Mouse (Mus musculus) spleen, adult 10 weeks (tissue): ENCODE results near the gene Tyrobp. TPM values are rescaled to one million over a fixed set of nuclear protein-coding genes. Genes with fewer than 3 reads are reported as not detected.

Experiments
- polyA plus RNA-seq: library from polyadenylated mRNA; stranded (reverse); fragments of 350-450 nt; fragmentation: Illumina TruSeq; extraction: RNeasy Lipid Tissue Mini Kit (QIAGEN cat#74804); gene quantifications from one replicate; pipeline ENCODE4 v1.2.3, GENCODE M21; 2015; ENCODE audit warnings: low replicate concordance; ENCODE audit not compliant: insufficient read depth

Gene Tyrobp
- 399 TPM for polyA plus RNA-seq

GRCm38 (mm10) chr7:30413596-30413995 is at the start of gene Tyrobp:
TSS of gene Tyrobp (plus strand) at chr7:30413760.

GRCm38 (mm10) chr7:30419561-30420499 is 6.3 kb downstream of the Tyrobp start, which contains the start of gene Hcst:
TSS of gene Hcst (minus strand) at chr7:30419854.

GRCm38 (mm10) chr7:30421175-30421889 is 7.8 kb downstream of the Tyrobp start, which contains the start of gene Nfkbid:
TSS of gene Nfkbid (plus strand) at chr7:30421732.

GRCm38 (mm10) chr7:30444971-30445751 is 31.6 kb downstream of the Tyrobp start, which contains the start of gene Aplp1:
TSS of gene Aplp1 (minus strand) at chr7:30445535.

GRCm38 (mm10) chr7:30457629-30458330 is 44.2 kb downstream of the Tyrobp start, which contains the start of the genes Kirrel2 and Nphs1:
TSS of gene Kirrel2 (minus strand) at chr7:30457690.
TSS of gene Nphs1 (plus strand) at chr7:30458315.

Other genes starting within 250 kb of the Tyrobp start
- gene Zfp146, start 244.0 kb upstream of the Tyrobp start, polyA plus RNA-seq = 56.8 TPM
- not detected for gene Cox7a1, start 229.6 kb upstream of the Tyrobp start, polyA plus RNA-seq
- 236 TPM for gene Capns1, start 214.9 kb upstream of the Tyrobp start, polyA plus RNA-seq
- 7.5 TPM for gene Polr2i, start 181.8 kb upstream of the Tyrobp start, polyA plus RNA-seq
- 39.6 TPM for gene Tbcb, start 181.5 kb upstream of the Tyrobp start, polyA plus RNA-seq
- gene Ovol3, start 178.0 kb upstream of the Tyrobp start, polyA plus RNA-seq = not detected
- gene Thap8, start 133.7 kb upstream of the Tyrobp start, polyA plus RNA-seq = 0.23 TPM
- 3.9 TPM for gene Wdr62, start 133.3 kb upstream of the Tyrobp start, polyA plus RNA-seq
- gene Clip3, start 122.0 kb upstream of the Tyrobp start, polyA plus RNA-seq = 15.0 TPM
- 25.9 TPM for gene Alkbh6, start 105.0 kb upstream of the Tyrobp start, polyA plus RNA-seq
- 3.6 TPM for gene Syne4, start 99.0 kb upstream of the Tyrobp start, polyA plus RNA-seq
- gene E130208F15Rik, start 92.0 kb upstream of the Tyrobp start, polyA plus RNA-seq = 1.0 TPM
- gene Sdhaf1, start 89.9 kb upstream of the Tyrobp start, polyA plus RNA-seq = 12.5 TPM
- gene Lrfn3, start 51.0 kb upstream of the Tyrobp start, polyA plus RNA-seq = 0.40 TPM
- 34.7 TPM for gene Hcst, start 6.1 kb downstream of the Tyrobp start, polyA plus RNA-seq
- 36.4 TPM for gene Nfkbid, start 8.0 kb downstream of the Tyrobp start, polyA plus RNA-seq
- gene Aplp1, start 31.8 kb downstream of the Tyrobp start, polyA plus RNA-seq = 0.81 TPM
- gene Kirrel2, start 43.9 kb downstream of the Tyrobp start, polyA plus RNA-seq = not detected
- gene Nphs1, start 44.6 kb downstream of the Tyrobp start, polyA plus RNA-seq = 0.26 TPM
- gene Prodh2, start 79.9 kb downstream of the Tyrobp start, polyA plus RNA-seq = not detected
- 2.3 TPM for gene Arhgap33, start 121.3 kb downstream of the Tyrobp start, polyA plus RNA-seq
- 6.5 TPM for gene Hspb6, start 138.4 kb downstream of the Tyrobp start, polyA plus RNA-seq
- gene Proser3, start 138.5 kb downstream of the Tyrobp start, polyA plus RNA-seq = 6.0 TPM
- 50.0 TPM for gene Lin37, start 146.1 kb downstream of the Tyrobp start, polyA plus RNA-seq
- 48.4 TPM for gene U2af1l4, start 149.5 kb downstream of the Tyrobp start, polyA plus RNA-seq
- 21.5 TPM for gene Gm49396, start 149.6 kb downstream of the Tyrobp start, polyA plus RNA-seq
- gene Psenen, start 149.9 kb downstream of the Tyrobp start, polyA plus RNA-seq = 134 TPM
- gene Igflr1, start 151.7 kb downstream of the Tyrobp start, polyA plus RNA-seq = not detected
- 45.0 TPM for gene Kmt2b, start 175.0 kb downstream of the Tyrobp start, polyA plus RNA-seq
- 2.5 TPM for gene Zbtb32, start 185.1 kb downstream of the Tyrobp start, polyA plus RNA-seq
- 0.22 TPM for gene Upk1a, start 199.1 kb downstream of the Tyrobp start, polyA plus RNA-seq
- 519 TPM for gene Cox6b1, start 212.4 kb downstream of the Tyrobp start, polyA plus RNA-seq
- gene Etv2, start 222.1 kb downstream of the Tyrobp start, polyA plus RNA-seq = not detected
- 12.1 TPM for gene Rbm42, start 236.6 kb downstream of the Tyrobp start, polyA plus RNA-seq